Mouse (Mus musculus): ENCODE measurements around the gene Ap5m1.

DNA sequence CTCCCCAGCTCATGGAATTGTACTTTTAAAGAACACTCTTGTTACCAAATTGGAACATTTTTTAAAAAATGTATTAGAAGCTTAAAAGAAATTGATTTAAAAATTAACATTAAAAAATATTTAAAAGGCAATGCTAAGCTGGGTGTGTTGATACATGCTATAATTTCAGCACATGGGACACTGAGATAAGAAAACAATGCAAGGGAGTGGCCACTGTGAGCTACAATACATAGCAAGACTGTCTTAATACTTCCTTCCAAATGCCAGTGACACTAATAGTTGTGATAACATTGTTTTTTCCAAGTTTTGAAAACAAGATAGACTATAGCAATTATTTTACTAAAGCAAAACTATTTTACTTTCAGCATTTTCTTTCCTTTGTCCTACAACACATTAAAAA is 16.4 kb upstream of the Ap5m1 start:
- no peak for TF ChIP-seq GATA1 (IDR thresholded peaks at IDR 0.05; ENCODE audit: borderline replicate concordance, low read length)
- TF ChIP-seq CTCF (IDR thresholded peaks at IDR 0.05; ENCODE audit: low read depth, low read length) = no peak
